Mouse (Mus musculus): ENCODE results near the gene Itgb1bp1.

The Itgb1bp1 gene

DNA sequence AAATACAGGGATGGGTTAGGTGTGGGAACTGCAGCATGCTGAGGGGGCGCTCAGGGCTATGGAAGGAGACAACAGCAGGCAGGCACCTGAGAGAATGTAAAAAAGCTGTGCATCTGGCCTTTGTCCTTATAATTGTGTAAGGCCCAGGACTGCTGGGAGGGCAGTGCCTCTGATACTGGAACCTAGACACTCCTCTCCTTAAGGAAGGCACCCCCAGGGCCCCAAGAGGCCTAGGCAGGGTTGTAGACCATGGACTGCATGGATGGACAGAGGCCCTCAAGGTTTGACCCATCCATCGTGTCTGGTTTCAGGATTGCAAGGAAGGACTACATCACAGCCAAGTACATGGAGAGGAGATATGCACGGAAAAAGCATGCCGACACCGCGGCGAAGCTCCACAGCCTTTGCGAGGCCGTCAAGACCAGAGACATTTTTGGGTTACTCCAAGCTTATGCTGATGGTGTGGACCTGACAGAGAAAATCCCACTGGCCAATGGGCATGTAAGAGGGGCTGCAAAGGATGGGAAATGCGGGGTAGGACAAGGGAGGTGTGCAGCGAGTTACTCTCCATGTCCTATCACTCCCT, 41.6 kb downstream of the Itgb1bp1 start:
- DNase-seq (ENCODE audit: low spot score): no peak

DNA sequence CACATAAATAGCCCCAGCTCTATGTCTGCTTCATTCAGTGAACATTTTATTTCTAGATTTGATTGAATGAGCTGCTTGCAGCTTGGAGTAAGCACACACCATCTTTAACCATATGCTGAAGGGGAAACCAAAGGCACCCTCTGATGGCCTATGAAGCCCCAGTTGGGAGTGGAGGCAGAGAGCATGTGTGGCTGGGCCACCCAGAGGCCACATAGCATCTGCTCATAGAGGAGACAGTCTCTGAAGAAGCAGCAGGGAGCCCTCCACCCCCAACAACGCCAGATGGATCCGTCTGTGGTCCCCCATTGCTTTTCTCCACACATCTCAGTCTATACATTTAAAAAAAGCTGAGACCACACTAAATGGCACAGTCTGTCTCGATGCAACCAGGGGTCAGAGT, 44.1 kb downstream of the Itgb1bp1 start:
- no peak for DNase-seq (ENCODE audit: low spot score)

DNA sequence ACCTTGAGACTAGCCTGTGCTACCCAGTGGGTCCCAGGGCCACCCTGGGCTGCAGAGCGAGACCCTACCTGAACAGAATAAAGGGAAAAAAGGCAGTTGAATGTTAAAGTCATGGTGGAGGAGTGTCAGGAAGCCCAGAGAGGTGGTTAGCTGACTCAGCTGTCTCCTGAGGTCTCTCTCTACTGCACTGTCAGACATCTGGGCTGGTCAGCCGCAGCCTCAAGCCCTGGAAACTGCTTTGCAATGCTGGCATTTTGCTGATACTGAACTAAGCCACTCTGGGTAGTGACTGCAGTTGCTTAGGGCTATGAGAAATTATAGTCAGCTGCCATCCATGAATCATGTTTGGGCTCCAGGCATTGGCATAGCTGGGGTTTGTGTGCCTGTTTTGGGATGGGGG, 51.5 kb downstream of the Itgb1bp1 start:
- DNase-seq (ENCODE audit: low spot score): no peak

DNA sequence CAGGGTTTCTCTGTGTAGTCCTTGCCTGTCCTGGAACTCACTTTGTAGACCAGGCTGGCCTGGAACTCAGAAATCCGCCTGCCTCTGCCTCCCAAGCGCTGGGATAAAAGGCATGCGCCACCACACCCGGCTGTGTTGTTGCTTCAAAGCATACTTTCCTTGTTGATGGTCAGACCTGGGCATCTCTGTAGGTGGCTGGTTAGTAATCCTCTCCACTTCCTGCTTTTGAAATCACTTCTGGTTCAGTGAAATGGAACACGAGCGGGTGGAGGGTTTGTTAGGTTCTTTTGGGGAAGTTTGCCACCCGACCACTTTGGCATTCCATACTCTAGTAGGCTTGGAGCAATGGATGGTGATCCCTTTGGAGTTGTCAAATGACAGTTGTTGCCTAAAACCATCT, 52.4 kb downstream of the Itgb1bp1 start:
- no peak for DNase-seq (ENCODE audit: low spot score)

DNA sequence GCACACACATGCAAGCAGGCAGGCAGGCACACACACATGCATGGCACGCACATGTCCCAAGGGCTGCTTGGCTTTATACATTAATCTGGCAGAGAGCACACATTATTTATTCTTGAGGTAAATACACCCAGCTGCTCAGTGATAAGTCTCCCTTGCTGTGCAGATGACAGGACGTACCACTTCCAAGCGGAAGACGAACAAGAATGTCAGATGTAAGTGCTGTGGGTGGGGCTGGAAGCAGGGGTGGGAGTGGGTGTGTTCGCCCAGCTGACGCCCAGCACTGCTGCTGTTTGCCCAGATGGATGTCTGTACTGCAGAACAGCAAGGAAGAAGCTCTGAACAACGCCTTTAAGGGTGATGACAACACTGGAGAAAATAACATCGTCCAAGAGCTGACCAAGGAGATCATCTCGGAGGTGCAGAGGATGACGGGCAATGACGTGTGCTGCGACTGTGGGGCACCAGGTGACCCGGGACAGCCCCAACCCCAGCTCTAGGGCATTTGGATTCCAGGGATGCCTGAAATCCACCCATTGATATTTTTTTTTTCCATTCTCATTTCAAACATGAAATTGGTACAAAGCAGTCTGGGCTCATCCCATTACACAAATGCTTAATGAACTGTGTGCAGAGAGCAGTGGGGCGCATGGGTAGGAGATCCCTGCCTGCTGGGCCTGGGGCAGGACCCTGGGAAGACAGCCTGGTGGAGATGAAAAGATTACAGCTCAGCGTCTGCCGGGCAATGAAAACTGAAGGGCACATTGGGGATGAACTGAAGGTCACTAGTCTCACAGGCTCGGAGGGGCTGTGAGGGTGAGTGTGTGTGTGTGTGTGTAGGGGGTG, 56.8 kb downstream of the Itgb1bp1 start:
- no peak for DNase-seq (ENCODE audit: low spot score)

DNA sequence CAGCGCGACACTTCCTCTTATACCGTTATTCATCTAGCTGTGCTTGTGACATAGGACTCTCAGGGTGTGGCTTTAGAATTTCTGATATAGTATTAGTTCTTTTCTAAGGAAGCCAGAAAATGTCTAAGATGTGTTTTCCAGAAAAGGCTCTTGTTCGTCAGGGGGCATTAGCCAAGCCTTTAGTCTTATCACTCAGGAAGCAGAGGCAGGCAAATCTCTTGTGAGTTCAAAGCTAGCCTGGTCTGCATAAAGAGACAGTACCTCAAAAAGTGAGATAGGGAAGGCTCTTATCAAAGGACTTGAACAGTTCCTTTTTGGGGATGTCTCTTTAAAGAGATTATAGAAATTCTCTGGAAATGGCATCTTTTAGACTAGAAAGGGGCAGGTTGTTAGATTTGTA, 57.4 kb downstream of the Itgb1bp1 start:
- no peak for DNase-seq (ENCODE audit: low spot score)

DNA sequence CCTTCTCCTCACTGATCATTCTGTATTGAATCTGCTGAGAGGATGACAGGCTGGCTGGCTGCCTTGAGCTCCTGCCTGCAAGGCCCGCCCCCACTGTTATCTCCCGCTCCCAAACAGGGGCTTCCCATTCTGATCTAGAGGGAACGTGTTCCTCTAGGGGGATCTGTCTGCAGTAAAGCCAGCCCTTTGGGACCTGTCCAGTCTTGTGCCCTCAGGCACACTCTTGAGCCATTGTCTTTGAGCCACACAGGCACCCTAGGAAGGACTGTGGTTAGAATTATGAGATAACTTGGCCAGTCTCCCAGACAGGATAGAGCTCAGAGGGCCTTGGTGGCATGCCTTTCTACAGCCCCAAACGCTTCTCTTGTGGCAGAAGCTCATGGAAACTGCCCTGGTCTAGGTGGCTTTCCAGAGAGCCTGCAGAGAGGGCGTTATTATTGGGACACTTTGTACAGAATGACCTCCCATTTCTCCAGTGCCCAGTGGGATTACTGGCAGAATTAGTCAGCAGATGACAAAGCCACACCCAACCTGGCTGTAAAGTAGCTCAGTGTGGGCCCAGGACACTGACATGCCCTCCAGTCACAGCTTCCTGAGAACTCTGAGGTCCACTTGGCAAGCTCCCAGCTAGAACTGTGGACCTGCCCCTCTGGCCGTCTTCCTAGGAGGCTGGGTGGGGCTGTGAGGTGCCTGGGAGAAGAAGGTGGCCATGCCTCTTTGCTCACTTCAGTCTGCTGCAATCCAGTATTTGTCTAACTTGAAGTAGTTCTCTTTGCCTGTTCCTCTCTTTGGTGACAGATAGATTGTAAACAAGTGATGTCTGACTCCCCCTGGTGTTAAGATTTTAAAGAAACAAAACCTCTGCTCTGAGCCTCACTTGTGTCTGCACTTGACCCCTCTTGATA, 58.8 kb downstream of the Itgb1bp1 start:
- no peak for DNase-seq (ENCODE audit: low spot score)

DNA sequence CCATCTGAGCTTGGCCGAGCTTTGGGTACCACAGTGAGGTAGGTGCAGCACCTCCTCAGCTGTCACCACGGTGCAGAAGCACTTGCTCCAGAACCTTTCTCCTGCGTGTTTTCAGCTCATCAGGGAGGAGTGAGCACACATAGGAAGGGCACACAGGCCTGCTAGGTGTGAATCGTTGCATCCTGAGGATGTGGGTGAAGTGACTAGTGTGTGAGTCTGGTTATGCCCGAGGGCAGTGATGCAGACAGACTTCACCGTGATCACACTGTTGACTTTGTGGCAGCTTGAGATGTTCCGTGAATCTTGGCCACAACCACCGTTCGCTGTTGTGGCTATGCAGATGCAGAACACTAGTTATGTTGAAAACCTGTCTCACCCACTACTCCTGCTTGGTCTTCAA, 59.8 kb downstream of the Itgb1bp1 start:
- no peak for DNase-seq (ENCODE audit: low spot score)

DNA sequence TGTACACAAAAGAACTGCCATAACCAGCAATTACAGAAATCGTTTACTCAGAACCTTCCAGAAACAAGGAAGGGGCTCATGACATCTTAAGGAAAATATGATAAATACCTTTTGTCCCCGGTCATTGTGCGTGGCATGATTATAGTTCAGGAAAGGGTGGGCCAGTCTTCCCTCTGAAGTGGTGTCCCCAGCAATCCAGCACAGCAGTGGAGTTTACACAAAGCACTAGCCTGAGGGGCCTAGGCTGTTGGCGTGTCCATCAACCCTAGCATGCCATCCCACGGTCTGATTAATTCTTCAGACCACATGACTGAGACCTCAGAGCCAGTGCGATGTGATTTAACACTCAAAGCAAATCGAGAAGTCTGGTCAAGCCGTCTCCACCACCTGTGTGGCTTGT, 60.7 kb downstream of the Itgb1bp1 start:
- no peak for DNase-seq (ENCODE audit: low spot score)

DNA sequence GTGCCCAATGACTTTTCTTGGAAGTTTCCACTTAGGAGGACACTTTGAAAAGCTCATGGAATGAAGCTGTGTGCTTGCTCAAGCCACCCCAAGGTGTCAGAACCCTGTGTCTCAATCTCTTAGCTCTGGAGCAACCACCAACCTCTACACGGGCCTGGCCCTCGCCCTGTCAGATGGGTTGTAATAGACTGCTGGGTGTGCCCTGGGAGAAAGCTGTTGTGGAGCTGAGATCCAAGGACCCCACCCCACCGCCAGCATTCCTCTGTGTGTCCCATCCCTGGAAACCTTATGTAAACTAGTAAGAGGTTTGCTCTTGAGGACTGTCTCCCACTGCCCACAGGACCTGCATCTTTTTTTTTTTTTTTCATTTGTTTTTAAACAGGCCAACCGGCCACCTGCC, 62.2 kb downstream of the Itgb1bp1 start:
- no peak for DNase-seq (ENCODE audit: low spot score)

DNA sequence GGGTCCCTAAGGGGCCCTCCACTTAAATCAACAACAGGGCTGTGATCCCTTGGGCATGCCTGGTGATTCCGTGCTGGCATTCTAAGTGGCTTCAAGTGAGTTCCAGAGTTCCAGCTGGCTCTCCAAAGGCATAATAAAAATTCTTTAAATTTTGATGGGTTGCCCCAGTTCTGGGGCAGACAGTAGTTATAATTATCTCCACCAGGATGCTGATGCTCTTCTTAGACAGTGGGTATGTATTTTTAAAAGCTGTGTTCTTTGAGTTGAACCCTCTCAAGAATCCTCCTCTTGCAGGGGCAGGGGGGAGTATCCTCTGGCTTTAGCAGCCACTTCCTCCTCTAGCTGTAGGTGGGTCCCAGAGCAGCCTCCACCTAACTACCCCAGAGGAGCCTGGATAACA, 65.5 kb downstream of the Itgb1bp1 start:
- DNase-seq (ENCODE audit: low spot score): no peak

DNA sequence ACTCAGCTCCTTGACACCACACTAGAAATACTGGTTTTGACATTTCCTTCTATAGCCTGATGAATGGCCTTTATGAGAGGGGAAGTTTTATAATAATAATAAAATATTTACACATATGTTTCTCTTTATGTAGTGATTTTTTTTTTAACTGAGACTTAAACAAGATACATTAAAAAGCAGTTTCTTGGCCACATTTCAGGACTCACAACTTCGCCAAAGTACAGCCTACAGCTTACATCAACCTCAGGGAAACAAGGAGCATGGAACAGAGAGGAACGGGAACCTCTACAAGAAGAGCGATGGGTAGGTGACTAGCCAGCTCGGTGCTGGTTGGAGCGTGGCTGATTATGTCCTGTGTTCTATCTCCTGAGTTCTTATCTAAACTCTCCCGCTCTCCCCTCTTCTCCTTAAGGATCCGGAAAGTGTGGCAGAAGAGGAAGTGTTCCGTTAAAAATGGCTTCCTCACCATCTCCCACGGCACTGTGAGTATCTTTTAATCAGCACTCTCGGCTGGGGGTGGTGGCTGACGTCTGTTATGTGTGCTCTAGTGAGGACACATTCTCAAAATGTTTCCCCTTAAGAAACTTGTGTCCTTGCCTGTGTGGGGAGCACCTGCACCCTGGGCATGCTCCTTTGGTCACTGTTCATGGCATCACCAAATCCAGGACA, 68.2 kb downstream of the Itgb1bp1 start:
- no peak for DNase-seq (ENCODE audit: low spot score)

DNA sequence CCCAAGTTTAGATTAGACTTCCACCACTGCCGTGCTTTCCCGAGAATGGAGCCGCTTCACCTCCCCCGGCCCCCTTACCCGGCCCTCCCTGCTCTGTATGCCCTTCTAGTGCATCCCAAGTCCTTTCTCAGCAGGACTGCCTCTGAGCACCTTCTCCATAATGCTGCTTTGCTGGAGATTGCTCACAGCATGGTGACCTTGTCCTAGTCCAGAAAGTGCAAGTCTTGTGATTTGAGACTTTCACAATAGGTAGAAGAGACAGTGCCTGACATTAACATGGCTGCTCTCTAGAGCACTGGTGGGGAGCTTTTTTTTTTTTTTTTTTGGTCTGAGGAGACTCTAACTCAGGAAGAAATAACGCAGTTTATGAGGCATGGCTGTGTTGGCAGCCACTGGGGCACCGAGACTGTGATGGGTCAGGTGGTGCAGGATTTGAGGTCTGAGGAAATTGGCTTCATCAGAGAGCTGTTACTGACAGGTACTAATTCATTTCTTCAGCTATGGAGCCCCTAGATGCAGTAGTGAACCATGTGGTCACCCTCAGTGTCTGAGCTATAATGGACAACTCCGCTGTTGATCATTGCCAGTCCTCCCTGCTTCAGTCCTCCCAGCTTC, 71.4 kb downstream of the Itgb1bp1 start:
- DNase-seq (ENCODE audit: low spot score): no peak

DNA sequence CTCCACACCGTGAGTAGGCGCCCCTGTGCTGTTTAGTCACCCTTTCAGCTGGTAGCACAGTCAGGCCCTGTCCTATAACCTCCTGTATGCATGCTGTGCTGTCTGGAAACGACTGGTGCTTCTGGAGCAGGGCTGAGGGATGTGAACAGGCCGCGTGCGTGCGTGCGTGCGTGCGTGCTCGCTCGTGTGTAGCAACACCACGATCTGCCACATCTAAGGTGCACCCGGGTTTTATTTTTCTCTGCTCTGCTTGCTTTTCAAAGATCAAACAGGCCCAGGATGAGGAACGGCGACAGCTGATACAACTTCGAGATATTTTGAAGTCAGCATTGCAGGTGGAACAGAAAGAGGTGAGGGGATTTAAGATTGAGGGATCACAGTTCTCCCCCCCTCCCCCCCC, 73.2 kb downstream of the Itgb1bp1 start:
- DNase-seq (ENCODE audit: low spot score): no peak

DNA sequence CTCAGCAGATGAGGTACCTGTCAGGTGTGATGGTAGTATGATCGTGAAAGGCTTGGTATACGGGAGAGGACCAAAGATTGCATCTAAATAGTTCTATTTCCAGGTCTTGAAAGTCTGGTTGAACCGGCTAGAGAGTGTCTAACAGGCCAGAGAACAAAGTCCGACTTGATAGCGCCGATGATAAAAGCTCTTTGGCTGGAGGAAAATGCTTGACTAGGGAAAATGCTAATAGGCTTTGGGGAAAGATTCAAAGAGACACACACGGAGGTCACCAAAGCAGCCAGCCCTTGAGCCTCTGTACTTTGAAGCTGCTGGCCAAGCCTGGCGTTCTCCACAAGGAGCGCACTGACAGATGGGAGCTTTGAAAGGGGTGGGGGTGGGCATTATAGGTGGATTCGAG, 76.8 kb downstream of the Itgb1bp1 start:
- no peak for DNase-seq (ENCODE audit: low spot score)

DNA sequence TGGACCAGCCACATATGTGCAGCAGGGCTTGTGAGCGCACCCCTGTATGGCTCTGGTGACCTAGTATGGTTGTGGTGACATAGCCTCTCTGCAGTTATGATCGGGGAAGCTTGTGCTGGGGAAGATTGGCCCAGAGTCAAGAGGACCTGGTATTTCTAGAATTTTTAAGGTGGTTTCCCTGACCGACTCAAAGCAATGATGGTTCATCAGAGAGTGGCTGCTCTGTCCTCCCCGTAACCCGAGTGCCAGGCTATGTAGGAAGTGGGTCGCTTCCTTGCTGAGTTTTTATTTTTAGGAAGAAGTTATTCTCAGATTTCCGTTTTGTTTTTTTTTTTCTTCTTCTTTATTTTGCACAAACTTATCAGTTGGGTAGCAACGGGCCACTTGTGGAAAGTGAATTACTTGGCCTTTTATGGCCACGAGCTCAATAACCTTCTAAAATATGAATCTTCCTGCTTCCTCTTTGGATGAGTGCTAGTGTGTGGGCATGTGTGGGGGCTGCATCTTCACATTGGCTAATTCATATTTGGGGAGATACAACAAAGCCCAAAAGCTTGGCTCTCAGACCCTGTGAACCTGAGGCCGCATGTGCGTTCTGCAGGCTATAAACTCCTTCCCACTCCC, 77.8 kb downstream of the Itgb1bp1 start:
- no peak for DNase-seq (ENCODE audit: low spot score)

DNA sequence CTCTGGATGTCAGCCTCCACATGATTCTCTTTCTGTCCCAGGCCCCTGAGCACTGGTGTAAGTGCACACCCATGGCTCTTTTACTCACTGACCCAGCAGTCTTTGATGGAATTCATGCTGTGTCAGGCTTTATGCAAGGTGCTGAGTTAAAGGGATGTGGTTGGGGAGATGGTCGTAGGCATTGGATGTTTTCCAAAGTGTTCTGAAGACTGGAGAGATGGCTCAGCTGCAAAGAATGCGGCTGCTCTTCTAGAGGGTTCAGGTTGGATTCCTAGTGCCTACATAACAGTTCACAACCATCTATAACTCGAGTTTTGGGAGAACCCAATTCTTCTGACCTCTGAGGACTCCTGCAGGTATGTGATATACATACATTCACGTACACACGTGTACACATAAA, 78.7 kb downstream of the Itgb1bp1 start:
- no peak for DNase-seq (ENCODE audit: low spot score)

DNA sequence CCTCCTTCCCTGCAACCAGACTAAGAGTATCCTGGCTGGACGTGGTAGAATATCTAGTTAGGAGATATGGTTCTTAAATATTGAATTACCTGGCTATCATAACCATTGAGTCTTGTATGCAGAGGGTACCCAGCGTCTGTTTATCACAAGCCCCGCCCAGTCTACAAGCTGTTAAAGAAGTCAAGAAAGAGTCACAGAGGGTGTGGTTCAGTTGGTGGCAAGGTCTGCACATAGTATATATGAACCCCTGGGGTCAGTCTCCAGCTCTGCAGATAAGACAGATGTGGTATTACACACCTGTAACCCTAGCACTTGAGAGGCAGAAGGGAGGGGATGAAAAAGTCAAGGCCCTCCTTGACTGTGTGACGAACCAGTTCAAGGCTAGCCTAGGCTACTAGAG, 80.3 kb downstream of the Itgb1bp1 start:
- no peak for DNase-seq (ENCODE audit: low spot score)

DNA sequence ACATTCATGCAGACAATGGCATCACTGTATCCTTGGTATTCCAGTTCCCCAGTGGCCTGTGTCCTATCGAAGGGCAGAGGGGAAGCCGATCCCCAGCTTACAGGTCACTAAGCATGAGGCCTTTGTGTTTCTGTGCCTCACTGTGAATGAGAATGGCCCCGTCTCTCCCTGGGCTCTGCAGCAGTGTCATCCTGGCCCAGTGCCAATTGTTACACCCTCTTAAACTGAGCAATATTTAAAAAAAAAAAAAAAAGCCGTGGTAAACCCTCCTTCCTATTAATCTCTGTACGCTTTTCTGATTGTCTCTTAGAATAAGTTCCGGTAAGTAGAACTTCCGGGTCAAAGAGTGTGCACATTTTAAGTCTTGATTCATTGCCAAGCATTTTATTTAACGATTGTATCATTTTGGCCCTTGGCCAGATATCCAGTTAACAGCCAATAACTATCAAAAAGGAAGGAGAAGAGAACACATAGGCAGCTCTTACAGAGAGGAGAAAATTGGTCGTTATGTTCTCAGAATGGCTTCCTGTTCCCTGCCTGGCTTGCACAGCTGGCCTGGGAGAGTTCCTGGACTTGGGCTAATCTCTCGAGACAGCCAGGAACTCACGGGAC, 81.3 kb downstream of the Itgb1bp1 start:
- DNase-seq (ENCODE audit: low spot score): no peak

DNA sequence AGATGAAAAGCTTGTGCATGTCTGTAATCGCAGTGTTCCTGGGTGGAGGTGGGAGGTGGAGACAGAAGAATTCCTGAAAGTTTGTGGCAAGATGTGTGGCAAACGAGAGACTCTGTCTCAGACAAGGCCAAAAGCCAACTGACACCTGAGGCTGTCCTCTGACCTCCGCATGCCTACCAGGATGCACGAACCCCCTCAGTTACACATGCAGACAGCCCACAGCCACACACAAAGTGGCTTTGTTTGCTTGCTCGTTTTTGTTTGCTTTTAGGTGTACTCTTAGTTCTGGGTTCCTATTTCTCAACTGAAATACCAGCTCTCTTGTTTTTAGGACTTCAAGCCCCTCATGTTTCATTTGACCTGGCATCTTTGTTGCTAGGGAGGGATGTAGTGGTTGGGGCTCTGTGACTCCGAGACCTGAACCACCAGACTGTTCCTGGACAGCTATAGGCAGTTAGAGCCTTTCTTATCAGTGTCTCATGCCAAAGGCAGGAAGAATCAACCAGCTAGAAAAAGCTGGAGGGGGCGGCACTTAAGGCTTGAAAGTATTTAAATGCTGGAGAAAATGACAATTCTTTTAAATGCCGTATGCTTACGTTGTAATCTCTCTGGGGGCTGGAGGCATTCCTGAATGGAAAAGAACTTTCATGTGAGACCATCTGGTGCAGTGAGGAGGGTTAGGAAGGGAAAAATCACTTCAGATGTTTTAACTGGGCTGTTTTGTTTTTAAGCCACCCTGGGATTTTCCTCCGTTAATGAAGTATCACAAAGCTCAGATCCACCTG, 84.4 kb downstream of the Itgb1bp1 start:
- no peak for DNase-seq (ENCODE audit: low spot score)

Measured in urinary bladder, postnatal 10 days (tissue).